Mouse (Mus musculus): ENCODE results near the gene Pqlc2. TPM values are rescaled to one million over a fixed set of nuclear protein-coding genes. Genes with fewer than 3 reads are reported as not detected.

The Pqlc2 gene
- polyA plus RNA-seq, 1 experiment from 2014 or later, result 11.5 TPM

DNA sequence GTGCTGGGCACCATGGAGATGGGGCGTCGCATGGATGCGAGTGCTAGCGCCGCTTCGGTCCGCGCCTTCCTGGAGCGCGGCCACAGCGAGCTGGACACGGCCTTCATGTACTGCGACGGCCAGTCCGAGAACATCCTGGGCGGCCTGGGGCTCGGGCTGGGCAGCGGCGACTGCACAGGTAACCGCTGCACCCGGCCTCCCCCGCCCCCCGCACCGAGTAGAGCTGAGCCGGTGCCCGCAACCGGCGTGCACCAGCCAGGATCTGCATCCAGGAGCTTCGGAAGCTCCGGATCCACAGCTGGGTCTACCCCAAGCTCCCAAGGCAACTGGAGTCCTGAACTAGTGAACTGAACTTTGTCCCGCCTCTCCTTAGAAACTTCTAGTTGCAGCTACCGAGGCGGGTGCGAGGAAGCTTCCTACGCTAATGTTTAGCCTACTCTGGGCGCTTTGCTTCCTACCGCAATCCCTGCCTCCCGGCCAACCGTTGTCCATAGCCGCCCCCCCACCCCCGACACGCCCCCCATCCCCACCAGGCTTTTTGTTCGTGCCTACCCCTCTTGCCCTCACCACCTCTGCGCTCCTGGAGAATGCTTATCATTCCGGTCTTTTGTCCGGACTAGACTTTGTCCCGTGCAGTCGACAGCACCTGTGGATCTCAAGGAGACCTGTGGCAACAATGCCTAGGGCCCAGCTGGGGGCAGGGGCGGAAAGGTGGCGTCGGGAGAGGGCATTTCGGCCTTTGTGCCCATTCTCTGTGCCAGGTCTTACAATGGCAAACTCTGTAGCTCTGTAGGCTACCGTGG is 592 bp upstream of the Pqlc2 start:
- Histone ChIP-seq H3K4me2 (ENCODE audit: low read length) (peak overlapping the region; percentile 96), H3K9ac (replicated peaks; ENCODE audit: low read length) (peak overlapping the region; percentile 85), H3K27ac (replicated peaks; ENCODE audit: low read depth, low read length) (peak overlapping the region; percentile 73), H3K4me3 (replicated peaks; ENCODE audit: low read depth, low read length) (peak overlapping the region; percentile 91), H3K9me3 (ENCODE audit: control insufficient read depth, low read length) (no peaks in the 10 kb centered on the region), H3K4me1 (ENCODE audit: control insufficient read depth, insufficient read depth, low read length) (peaks cover 17% of the 10 kb centered on the region), H3K36me3 (ENCODE audit: control insufficient read depth, insufficient read depth, low read length) (peaks cover 23% of the 10 kb centered on the region), H3K27me3 (ENCODE audit: control insufficient read depth, insufficient read depth, low read length) (no peaks in the 10 kb centered on the region)
- DNase-seq (no peak), ATAC-seq (ENCODE audit: low FRiP score, low TSS enrichment) (peak; percentile 76; the same call in 1 of the 2 replicates)
- 1% methylated on average over 53 of the region's 53 CpGs for WGBS

DNA sequence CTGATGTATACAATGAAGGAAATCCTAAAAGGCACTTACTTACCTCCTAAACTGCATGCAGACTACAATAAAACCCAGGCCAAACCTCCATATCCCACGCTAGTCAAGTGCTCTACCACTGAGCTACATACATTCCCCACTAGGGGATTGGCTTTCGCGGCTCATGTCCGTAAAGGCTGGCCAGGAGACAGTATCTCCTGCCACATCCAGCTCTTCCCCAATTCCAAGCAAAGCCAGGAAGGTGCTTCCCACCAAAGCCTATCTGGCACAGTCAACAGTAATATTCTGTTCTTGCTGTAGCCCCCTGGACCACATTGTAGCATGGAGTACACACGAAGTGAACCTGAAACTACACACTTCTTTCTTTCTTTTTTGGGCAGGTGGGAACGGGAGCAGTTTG is 857 bp downstream of the Pqlc2 start:
- DNase-seq (no peak), ATAC-seq (ENCODE audit: low FRiP score, low TSS enrichment) (no peak)
- H3K4me3 ChIP-seq (replicated peaks; ENCODE audit: low read depth, low read length), result peak overlapping the region; percentile 91
- H3K27ac ChIP-seq (replicated peaks; ENCODE audit: low read depth, low read length), result no peak overlapping the region
- peak overlapping the region; percentile 85 for H3K9ac ChIP-seq (replicated peaks; ENCODE audit: low read length)
- no peaks in the 10 kb centered on the region for H3K9me3 ChIP-seq (ENCODE audit: control insufficient read depth, low read length)
- H3K4me2 ChIP-seq (ENCODE audit: low read length), result peak overlapping the region; percentile 96
- no peaks in the 10 kb centered on the region for H3K27me3 ChIP-seq (ENCODE audit: control insufficient read depth, insufficient read depth, low read length)
- peaks cover 17% of the 10 kb centered on the region for H3K4me1 ChIP-seq (ENCODE audit: control insufficient read depth, insufficient read depth, low read length)
- WGBS, result 18% methylated on average over 6 of the region's 6 CpGs
- peaks cover 27% of the 10 kb centered on the region for H3K36me3 ChIP-seq (ENCODE audit: control insufficient read depth, insufficient read depth, low read length)

DNA sequence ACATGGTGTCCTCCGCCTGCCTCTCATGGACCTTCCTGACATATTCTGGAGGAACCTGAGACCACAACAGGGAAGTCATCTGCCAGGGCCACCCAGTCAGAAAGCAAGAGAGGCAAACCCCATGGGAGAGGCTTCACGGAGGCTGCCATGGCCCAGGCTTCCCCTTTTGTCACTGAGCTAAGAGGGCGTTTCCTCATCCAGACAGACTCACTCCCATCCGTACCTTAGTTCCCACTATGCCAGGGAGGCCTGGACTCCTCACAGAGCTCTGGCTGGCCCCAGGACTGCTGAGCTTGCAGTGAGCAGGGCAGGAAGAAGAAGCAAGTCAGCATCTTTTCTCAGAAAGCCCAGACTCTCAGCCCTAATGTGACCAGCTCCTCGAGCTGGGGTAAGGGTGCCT is 2.6 kb downstream of the Pqlc2 start:
- Histone ChIP-seq H3K4me2 (ENCODE audit: low read length) (no peak overlapping the region), H3K4me1 (ENCODE audit: control insufficient read depth, insufficient read depth, low read length) (peaks cover 17% of the 10 kb centered on the region), H3K36me3 (ENCODE audit: control insufficient read depth, insufficient read depth, low read length) (peaks cover 19% of the 10 kb centered on the region), H3K27ac (replicated peaks; ENCODE audit: low read depth, low read length) (no peak overlapping the region), H3K9ac (replicated peaks; ENCODE audit: low read length) (no peak overlapping the region), H3K27me3 (ENCODE audit: control insufficient read depth, insufficient read depth, low read length) (no peaks in the 10 kb centered on the region), H3K4me3 (replicated peaks; ENCODE audit: low read depth, low read length) (no peak overlapping the region), H3K9me3 (ENCODE audit: control insufficient read depth, low read length) (no peaks in the 10 kb centered on the region)
- DNase-seq (no peak), ATAC-seq (ENCODE audit: low FRiP score, low TSS enrichment) (no peak)
- 86% methylated on average over 5 of the region's 5 CpGs for WGBS

DNA sequence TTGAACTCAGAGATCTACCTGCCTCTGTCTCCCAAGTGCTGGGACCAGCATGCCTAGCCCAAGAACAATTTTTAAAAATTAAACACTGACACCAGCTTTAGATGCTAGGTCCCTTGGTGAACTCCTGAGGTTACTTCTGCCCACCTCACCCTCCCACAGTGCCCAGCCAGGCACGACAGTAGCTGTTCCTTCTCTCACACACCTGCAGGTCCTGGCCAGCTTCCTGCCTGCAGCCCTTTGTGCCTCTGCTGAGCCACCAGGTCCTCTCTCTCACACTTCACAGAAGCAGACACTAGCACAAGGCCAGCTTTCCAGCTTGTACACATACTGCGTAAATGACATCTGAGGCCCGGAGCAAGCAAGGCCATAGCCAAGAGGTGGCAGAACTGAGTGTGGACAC is 5.0 kb downstream of the Pqlc2 start:
- H3K4me3 ChIP-seq (replicated peaks; ENCODE audit: low read depth, low read length), result no peak overlapping the region
- no peak for ATAC-seq (ENCODE audit: low FRiP score, low TSS enrichment)
- 94% methylated on average over 3 of the region's 3 CpGs for WGBS

DNA sequence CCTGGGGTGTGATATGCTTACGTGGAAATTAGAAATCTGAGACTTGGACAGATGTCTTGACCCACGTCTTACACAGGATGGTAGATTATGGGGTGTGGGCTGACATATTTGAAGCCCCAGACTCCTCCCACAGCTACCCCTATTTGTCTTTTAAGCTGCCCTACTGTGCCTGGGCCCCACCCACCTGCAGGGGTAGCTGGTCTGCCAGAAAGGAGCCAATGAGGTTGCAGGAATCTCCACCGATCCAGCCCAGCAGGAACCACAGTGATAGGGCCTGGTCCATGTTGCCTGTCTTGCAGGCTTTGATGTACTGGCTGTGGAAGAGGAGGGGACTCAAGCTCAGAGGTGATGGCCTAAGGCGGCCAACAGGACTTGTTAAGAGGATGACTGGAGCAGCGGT is 8.3 kb downstream of the Pqlc2 start:
- H3K4me3 ChIP-seq (replicated peaks; ENCODE audit: low read depth, low read length), result no peak overlapping the region
- no peaks in the 10 kb centered on the region for H3K9me3 ChIP-seq (ENCODE audit: control insufficient read depth, low read length)
- H3K27ac ChIP-seq (replicated peaks; ENCODE audit: low read depth, low read length), result no peak overlapping the region
- 67% methylated on average over 5 of the region's 5 CpGs for WGBS
- H3K27me3 ChIP-seq (ENCODE audit: control insufficient read depth, insufficient read depth, low read length), result no peaks in the 10 kb centered on the region
- ATAC-seq (ENCODE audit: low FRiP score, low TSS enrichment) (no peak), DNase-seq (no peak)
- no peaks in the 10 kb centered on the region for H3K4me1 ChIP-seq (ENCODE audit: control insufficient read depth, insufficient read depth, low read length)
- H3K4me2 ChIP-seq (ENCODE audit: low read length), result no peak overlapping the region
- H3K36me3 ChIP-seq (ENCODE audit: control insufficient read depth, insufficient read depth, low read length), result peaks cover 64% of the 10 kb centered on the region
- H3K9ac ChIP-seq (replicated peaks; ENCODE audit: low read length), result no peak overlapping the region

More for the DNA sequence above, 5.0 kb downstream of the Pqlc2 start:
- H3K9me3 ChIP-seq (ENCODE audit: control insufficient read depth, low read length), result no peaks in the 10 kb centered on the region
- no peak overlapping the region for H3K27ac ChIP-seq (replicated peaks; ENCODE audit: low read depth, low read length)
- H3K27me3 ChIP-seq (ENCODE audit: control insufficient read depth, insufficient read depth, low read length), result no peaks in the 10 kb centered on the region
- no peak overlapping the region for H3K9ac ChIP-seq (replicated peaks; ENCODE audit: low read length)
- no peak for DNase-seq
- H3K4me1 ChIP-seq (ENCODE audit: control insufficient read depth, insufficient read depth, low read length), result peaks cover 7% of the 10 kb centered on the region
- no peak overlapping the region for H3K4me2 ChIP-seq (ENCODE audit: low read length)
- H3K36me3 ChIP-seq (ENCODE audit: control insufficient read depth, insufficient read depth, low read length), result peaks cover 37% of the 10 kb centered on the region

DNA sequence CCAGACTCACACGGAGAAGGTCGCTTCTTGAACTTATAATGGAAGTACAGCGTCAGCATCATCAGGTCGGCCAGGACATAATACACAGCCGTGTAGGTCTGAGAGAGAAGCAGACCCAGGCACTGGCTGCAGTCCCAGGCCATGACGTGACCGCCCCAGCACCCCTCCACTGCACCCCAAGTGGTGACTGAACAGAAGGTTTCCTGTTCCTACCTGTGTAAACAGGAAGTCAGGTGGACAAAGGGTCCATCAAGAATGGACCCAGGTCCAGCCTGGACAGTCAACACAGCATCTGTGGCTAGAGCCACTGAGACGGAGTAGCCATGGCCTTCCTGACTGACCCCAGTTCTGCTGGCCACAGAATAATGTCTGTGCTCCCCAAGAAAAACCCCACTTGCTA is 8.7 kb downstream of the Pqlc2 start:
- no peaks in the 10 kb centered on the region for H3K4me1 ChIP-seq (ENCODE audit: control insufficient read depth, insufficient read depth, low read length)
- H3K27ac ChIP-seq (replicated peaks; ENCODE audit: low read depth, low read length), result no peak overlapping the region
- 93% methylated on average over 8 of the region's 8 CpGs for WGBS
- no peaks in the 10 kb centered on the region for H3K27me3 ChIP-seq (ENCODE audit: control insufficient read depth, insufficient read depth, low read length)
- no peak overlapping the region for H3K4me2 ChIP-seq (ENCODE audit: low read length)
- peaks cover 64% of the 10 kb centered on the region for H3K36me3 ChIP-seq (ENCODE audit: control insufficient read depth, insufficient read depth, low read length)
- no peak for ATAC-seq (ENCODE audit: low FRiP score, low TSS enrichment)
- H3K9me3 ChIP-seq (ENCODE audit: control insufficient read depth, low read length), result no peaks in the 10 kb centered on the region
- no peak overlapping the region for H3K4me3 ChIP-seq (replicated peaks; ENCODE audit: low read depth, low read length)
- DNase-seq, result no peak
- H3K9ac ChIP-seq (replicated peaks; ENCODE audit: low read length), result no peak overlapping the region

DNA sequence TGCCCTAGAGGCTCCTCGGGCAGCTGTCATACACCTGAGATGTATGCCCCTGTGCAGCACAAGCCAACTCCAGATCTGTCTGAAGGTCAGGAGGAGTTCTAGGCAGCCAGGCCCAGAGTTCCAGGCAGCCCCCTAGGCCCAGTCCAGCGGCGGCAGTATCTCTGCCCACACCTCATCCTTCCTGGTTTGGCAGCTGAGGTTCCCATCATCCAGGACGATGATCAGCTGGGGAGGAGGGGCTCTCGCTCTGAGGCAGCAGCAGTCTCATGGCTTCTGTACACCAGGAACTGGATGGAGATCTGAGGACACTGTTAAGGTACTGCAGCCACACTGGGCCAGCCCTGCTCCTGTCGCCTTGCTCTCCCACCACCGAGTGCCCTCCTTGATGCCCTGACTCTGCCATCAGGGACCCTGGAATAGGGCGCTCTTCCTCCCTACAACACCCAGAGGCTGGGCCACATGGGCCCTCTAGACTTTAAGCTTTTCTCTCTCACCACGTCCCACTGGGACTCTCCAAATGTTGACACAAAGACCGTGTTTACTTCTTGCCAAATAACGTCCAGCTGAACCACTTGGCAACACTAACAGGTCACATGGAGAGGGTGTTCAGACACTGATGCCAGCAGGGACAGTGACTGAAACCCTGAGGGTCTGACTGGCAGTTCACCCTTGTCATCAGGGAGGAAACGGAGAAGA is 11.7 kb downstream of the Pqlc2 start:
- Histone ChIP-seq H3K9ac (replicated peaks; ENCODE audit: low read length) (no peak overlapping the region), H3K27me3 (ENCODE audit: control insufficient read depth, insufficient read depth, low read length) (no peaks in the 10 kb centered on the region), H3K4me1 (ENCODE audit: control insufficient read depth, insufficient read depth, low read length) (no peaks in the 10 kb centered on the region), H3K4me2 (ENCODE audit: low read length) (no peak overlapping the region), H3K27ac (replicated peaks; ENCODE audit: low read depth, low read length) (no peak overlapping the region), H3K9me3 (ENCODE audit: control insufficient read depth, low read length) (no peaks in the 10 kb centered on the region), H3K36me3 (ENCODE audit: control insufficient read depth, insufficient read depth, low read length) (peaks cover 45% of the 10 kb centered on the region), H3K4me3 (replicated peaks; ENCODE audit: low read depth, low read length) (no peak overlapping the region)
- 86% methylated on average over 12 of the region's 12 CpGs for WGBS
- ATAC-seq (ENCODE audit: low FRiP score, low TSS enrichment), result no peak
- no peak for DNase-seq

DNA sequence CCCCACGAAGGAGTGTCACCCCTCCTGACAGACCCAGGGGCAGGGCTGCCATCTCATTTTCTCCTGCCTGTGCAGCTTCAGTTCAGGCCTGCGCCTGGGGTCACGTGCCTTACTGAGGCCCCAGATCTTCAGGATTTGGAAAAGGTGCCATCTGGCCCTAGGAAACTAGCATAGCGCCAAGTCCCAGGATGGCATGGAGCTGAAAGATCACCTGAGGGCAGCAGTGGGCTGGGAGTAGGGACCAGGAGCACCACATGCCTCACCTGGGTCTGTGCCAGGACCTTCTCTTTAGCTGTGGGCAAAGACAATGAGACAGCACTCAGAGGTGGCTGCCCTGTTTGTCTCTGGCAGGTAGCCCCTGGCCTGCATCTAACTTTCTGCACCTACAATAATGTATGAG is 12.9 kb downstream of the Pqlc2 start:
- no peaks in the 10 kb centered on the region for H3K4me1 ChIP-seq (ENCODE audit: control insufficient read depth, insufficient read depth, low read length)
- H3K9ac ChIP-seq (replicated peaks; ENCODE audit: low read length), result no peak overlapping the region
- H3K27ac ChIP-seq (replicated peaks; ENCODE audit: low read depth, low read length), result no peak overlapping the region
- DNase-seq, result no peak
- H3K4me2 ChIP-seq (ENCODE audit: low read length), result no peak overlapping the region
- no peaks in the 10 kb centered on the region for H3K9me3 ChIP-seq (ENCODE audit: control insufficient read depth, low read length)
- no peak for ATAC-seq (ENCODE audit: low FRiP score, low TSS enrichment)
- no peak overlapping the region for H3K4me3 ChIP-seq (replicated peaks; ENCODE audit: low read depth, low read length)
- 86% methylated on average over 4 of the region's 4 CpGs for WGBS
- no peaks in the 10 kb centered on the region for H3K27me3 ChIP-seq (ENCODE audit: control insufficient read depth, insufficient read depth, low read length)
- H3K36me3 ChIP-seq (ENCODE audit: control insufficient read depth, insufficient read depth, low read length), result peaks cover 45% of the 10 kb centered on the region

DNA sequence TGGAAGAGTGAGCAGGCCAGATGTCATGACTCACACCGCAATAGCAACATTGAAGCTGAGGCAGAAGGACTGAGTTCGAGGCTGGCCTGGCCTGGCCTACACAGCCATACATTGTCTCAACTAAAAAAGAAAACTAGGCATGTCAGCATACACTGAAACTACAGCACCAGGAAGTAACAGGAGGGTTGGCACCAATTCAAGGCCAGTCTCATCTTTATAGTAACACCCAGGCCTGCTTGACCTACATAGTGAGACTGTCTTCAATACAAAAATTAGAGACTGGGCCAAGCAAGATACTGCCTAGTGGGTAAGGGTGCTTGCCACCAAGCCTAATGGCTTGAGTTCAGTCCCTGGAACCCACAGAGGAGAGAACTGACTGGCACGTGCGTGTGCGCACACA is 18.5 kb downstream of the Pqlc2 start:
- H3K36me3 ChIP-seq (ENCODE audit: control insufficient read depth, insufficient read depth, low read length), result peaks cover 39% of the 10 kb centered on the region
- no peaks in the 10 kb centered on the region for H3K27me3 ChIP-seq (ENCODE audit: control insufficient read depth, insufficient read depth, low read length)
- ATAC-seq (ENCODE audit: low FRiP score, low TSS enrichment) (no peak), DNase-seq (no peak)
- no peaks in the 10 kb centered on the region for H3K4me1 ChIP-seq (ENCODE audit: control insufficient read depth, insufficient read depth, low read length)
- no peak overlapping the region for H3K9ac ChIP-seq (replicated peaks; ENCODE audit: low read length)
- no peak overlapping the region for H3K4me2 ChIP-seq (ENCODE audit: low read length)
- H3K4me3 ChIP-seq (replicated peaks; ENCODE audit: low read depth, low read length), result no peak overlapping the region
- no peak overlapping the region for H3K27ac ChIP-seq (replicated peaks; ENCODE audit: low read depth, low read length)
- H3K9me3 ChIP-seq (ENCODE audit: control insufficient read depth, low read length), result no peaks in the 10 kb centered on the region
- WGBS, result 97% methylated on average over 5 of the region's 5 CpGs

Measured in midbrain, embryonic 14.5 days (tissue).